Mouse (Mus musculus): Measurements from ENCODE around the gene Rwdd2a.
A peak's percentile ranks its signal among the peaks of the same experiment; 100 is the strongest.

Gene Rwdd2a

DNA sequence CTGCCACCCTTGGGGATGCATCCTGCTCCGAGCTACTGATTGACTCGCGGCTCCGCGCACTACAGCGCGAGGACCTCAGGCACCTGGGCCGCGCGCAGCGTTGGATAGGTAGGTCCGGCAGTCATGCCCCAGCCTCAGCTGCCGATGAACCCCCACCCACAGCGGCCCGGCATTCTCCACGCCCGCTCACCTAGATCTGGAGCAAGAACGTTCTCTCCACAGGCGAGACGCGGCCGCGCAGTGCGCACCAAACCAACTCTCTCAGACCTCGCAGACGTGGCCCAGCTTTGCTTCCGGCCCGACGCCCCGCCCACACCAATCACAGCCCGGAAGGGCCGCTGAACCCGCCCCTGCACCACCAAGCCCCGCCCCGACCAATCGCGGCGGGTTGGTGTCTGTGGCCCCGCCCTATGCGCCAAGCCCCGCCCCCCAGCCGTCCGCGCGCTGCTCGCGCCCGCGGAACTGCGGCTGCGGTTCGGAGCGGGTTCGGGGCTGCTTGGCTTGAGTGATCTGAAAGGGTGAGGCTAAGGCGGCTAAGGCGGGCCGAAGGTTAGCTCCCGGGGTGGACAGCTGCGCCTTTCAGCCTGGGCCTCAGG lies at the start of gene Rwdd2a, which contains the start of gene Pgm3:
Gene Rwdd2a, plus strand, starts transcription at position 452 of the 596 bp plus-strand sequence.
Gene Pgm3, minus strand, starts transcription at position 303 of the 596 bp plus-strand sequence.
- DNase-seq (ENCODE audit: low spot score) = peak; percentile 97

- DNase-seq (ENCODE audit: low spot score) = no peak
These were observed 49.5 kb upstream of the Rwdd2a start for GRCm38 (mm10) chr9:86522335-86522734.

DNA sequence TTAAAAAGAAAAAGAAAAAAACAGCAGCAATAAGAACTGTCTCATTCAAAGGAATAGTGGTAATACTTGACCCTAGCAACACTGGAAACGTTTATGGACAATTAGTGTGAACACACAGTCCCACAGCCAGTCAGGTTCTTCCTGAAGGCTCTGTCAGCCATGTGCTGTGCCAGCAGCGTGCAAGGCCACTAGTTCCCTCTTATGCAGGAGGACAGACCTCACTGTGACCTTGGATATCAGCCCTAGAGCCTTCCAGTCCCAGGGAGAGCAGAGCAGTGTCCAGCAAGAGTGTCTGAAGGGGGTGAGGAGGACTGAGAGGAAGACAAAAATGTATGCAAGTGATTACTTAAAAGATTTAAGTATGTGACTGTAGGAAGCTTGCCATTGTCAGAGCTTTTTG lies 46.2 kb upstream of the Rwdd2a start:
- no peak for DNase-seq (ENCODE audit: low spot score)

DNA sequence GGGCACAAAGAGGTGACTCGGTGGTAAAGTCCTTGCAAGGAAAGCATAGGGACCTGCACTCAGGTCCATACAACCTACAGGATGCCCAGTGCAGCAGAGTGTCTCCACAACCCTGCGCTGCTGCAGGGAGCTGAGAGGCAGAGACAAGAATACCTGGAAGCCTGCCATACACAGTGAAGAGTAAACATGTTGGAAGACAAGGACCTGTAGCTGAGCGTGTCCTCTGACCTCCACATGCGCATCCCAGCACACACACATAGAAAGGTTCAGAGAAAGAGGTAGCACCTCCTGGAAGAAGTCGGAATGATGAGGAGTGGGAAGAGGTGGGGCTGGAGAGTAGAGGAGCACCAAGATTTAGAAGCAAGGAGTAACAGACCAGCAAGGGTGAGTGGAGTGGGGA lies 37.7 kb upstream of the Rwdd2a start:
- DNase-seq (ENCODE audit: low spot score) = no peak

GRCm38 (mm10) chr9:86543451-86543850 lies 28.3 kb upstream of the Rwdd2a start:
- no peak for DNase-seq (ENCODE audit: low spot score)

DNA sequence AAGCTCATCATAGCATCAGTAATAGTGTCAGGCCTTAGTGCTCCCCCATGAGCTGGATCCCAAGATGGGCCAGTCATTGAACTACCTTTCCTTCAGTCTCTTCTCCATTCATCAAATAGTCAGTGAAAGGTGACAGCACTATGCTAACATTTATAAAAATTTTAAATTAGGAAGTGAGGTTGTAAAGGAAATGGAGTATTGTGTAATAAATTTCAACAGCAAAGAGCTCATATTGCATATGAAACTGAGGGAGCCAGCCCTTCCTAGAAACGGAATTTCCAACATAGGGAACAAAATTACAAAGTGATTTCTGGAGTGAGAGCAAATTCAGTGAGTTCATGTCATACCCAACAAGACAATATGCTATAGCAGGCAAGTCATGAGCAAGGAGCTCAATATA lies 27.2 kb upstream of the Rwdd2a start:
- no peak for DNase-seq (ENCODE audit: low spot score)

DNA sequence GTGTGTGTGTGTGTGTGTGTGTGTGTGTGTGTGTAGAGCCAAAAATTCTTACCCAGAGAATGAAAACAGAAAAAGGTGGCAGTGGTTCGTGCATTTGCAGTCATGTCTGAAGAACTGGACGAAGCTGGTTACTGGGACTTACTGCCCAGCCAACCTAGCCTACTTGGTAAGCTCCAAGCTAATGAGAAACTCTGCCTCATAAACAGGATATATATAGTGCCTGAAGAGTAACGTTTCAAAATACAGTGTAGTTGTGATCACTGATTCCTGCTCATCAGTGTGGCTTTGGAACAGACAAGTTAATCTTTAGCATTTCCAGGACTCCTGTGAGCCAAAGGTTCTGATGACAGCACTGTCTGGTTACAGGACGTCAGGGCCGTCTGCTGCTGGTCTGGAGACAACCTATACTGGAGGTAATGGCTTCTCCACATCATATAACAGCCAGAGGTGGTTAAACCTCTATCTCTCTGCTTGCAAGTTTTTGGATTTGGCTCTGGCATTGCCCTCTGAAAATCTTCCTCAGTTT lies 22.1 kb upstream of the Rwdd2a start:
- DNase-seq (ENCODE audit: low spot score) = no peak

DNA sequence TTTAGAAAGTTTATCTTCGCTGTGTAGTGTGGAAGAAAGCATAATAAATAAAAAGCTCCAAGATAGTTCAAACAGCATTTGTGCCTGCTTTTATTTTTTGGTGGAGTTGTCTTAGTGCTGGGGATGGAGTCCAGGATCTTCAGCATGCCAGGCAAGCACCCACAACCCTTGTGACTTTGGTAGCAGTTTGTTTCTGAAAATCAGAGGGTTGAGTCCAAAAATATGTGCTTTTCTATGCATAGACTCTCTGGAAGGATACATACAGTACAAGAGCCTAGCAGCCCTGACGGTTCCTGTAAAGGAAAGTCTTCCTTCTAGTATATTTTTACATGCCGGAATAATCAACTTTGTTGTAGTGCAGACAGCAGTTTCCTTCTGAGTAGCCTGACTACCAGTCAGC lies 21.1 kb upstream of the Rwdd2a start:
- no peak for DNase-seq (ENCODE audit: low spot score)

- DNase-seq (ENCODE audit: low spot score) = no peak
These were observed 17.9 kb upstream of the Rwdd2a start for GRCm38 (mm10) chr9:86553886-86554285.

- DNase-seq (ENCODE audit: low spot score) = peak; percentile 22
These were observed 17.1 kb upstream of the Rwdd2a start for GRCm38 (mm10) chr9:86554641-86555040.

DNA sequence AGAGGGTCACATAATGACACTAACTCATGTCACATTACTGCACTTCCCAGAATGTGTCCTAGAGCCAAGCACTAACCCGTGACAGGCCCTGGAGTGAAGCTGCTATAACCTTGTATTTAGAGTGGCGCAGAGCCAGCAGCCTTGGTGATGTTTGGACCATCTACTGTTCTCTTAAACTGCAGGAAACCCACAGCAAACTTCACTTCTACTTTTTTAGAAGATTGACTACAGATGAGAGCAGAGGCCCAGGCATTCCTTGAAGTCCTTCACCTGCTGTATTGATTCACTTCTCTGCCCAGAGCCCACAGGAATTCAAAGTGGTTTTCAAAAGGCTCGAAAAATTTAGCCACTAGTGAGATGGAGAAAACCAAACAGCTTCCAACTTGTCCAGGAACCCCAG lies 11.2 kb upstream of the Rwdd2a start:
- no peak for DNase-seq (ENCODE audit: low spot score)

GRCm38 (mm10) chr9:86569314-86569910 lies 2.4 kb upstream of the Rwdd2a start:
- no peak for DNase-seq (ENCODE audit: low spot score)

GRCm38 (mm10) chr9:86570261-86570890 lies 1.4 kb upstream of the Rwdd2a start:
- DNase-seq (ENCODE audit: low spot score) = no peak

GRCm38 (mm10) chr9:86570946-86571345 lies 845 bp upstream of the Rwdd2a start:
- no peak for DNase-seq (ENCODE audit: low spot score)

DNA sequence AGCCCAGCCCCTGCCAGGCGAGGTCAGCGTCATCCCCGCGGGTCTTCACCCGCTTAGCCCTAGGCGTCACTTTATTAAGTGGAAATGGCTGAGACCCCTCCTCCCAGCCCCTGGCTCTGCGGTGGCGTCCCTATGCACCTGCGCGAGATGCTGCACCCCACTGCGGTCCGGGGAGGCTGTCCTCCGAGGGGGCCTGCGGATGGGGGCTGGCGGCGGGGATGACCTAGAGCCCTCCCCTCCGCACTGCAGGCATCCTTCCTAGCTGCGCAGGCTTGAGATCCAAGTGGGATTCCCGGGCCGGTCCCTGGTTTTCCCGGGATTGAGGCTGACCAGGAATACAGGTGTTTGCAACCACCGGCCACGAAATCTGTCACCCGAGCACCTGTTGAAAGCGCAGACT lies 405 bp downstream of the Rwdd2a start:
- DNase-seq (ENCODE audit: low spot score) = peak; percentile 19

GRCm38 (mm10) chr9:86572636-86573291 lies 973 bp downstream of the Rwdd2a start:
- DNase-seq (ENCODE audit: low spot score) = peak; percentile 81

- no peak for DNase-seq (ENCODE audit: low spot score)
These were observed 2.0 kb downstream of the Rwdd2a start for GRCm38 (mm10) chr9:86573616-86574303.

DNA sequence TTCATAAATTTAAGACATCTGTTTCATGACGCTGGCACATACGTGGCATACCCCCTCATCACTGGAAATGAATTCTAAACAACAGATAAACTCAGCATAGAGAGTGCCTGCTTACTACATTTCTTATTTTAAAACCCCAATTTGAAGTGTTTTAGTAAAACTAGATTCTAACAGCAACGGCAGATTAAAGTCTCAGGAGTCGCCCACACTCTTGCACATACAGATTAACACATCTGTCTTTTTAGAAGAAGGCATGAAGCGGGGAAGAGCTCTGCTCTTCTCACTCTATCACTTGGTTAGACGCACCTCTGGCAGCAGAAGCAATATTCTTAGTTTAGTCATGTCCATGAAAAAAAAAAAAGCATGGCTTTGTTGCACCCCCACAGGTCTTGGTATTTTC lies 3.4 kb downstream of the Rwdd2a start:
- no peak for DNase-seq (ENCODE audit: low spot score)

- no peak for DNase-seq (ENCODE audit: low spot score)
These were observed 7.9 kb downstream of the Rwdd2a start for GRCm38 (mm10) chr9:86579657-86580056.

GRCm38 (mm10) chr9:86583740-86584139 lies 11.9 kb downstream of the Rwdd2a start:
- peak; percentile 75 for DNase-seq (ENCODE audit: low spot score)

DNA sequence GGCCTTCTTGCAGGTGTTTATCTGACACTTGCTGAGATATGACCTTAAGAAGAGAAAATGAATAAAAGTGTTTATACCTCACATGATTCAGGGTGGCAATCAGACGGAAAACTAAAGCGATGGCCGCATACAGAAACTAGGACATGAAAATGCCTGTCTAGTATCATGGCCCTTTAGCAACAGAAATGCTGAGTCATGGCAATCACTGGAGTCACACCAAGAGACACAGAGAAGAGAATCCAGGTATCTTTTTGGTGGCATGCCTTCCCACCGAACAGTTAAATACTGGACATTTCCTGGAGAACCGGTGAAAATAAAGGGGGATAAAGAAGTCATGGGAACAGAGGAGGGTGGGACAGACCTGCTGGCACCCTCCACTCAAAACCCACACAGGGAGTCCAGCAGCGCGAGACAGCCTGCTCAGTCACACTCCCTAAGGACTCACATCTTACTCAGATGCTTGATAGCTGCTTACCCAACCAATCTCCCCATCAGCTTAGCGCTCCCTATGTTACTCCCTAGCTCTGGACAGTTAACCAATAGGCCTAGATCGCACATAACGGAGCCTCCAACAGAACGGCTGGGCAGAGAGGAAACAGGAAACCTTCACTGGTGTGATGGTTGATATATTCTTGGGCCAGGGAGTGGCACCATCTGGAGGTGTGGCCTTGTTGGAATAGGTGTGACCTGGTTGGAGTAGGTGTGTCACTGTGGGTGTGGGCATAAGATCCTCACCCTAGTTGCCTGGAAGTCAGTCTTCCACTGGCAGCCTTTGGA lies 15.4 kb downstream of the Rwdd2a start:
- no peak for DNase-seq (ENCODE audit: low spot score)
